Mouse (Mus musculus): Measurements from ENCODE around the gene Dcakd. TPM values are rescaled to one million over a fixed set of nuclear protein-coding genes. Genes with fewer than 3 reads are reported as not detected.

Gene Dcakd
- polyA plus RNA-seq, 1 experiment from 2014 or later: 261 TPM

- WGBS: 52% methylated on average over 27 of the region's 27 CpGs
- H3K4me1 ChIP-seq: peaks cover 18% of the 10 kb centered on the region
- DNase-seq (ENCODE audit: extremely low spot score, low spot score): no peak
- H3K4me3 ChIP-seq: peak overlapping the region; percentile 61
- H3K9me3 ChIP-seq: no peaks in the 10 kb centered on the region
- H3K36me3 ChIP-seq (replicated peaks): peaks cover 47% of the 10 kb centered on the region
- no peaks in the 10 kb centered on the region for H3K27me3 ChIP-seq (ENCODE audit: poor library complexity, severe bottlenecking)
- H3K27ac ChIP-seq: peak overlapping the region; percentile 92
These were observed 12.0 kb downstream of the Dcakd start for GRCm38 (mm10) chr11:103015881-103016825.

GRCm38 (mm10) chr11:103011206-103011497 is 17.0 kb downstream of the Dcakd start:
- H3K4me1 ChIP-seq: peaks cover 35% of the 10 kb centered on the region
- whole genome bisulfite sequencing: 97% methylated on average over 2 of the region's 2 CpGs
- H3K36me3 ChIP-seq (replicated peaks): peaks cover 91% of the 10 kb centered on the region
- H3K4me3 ChIP-seq: no peak overlapping the region
- H3K27me3 ChIP-seq (ENCODE audit: poor library complexity, severe bottlenecking): no peaks in the 10 kb centered on the region
- H3K9me3 ChIP-seq: no peaks in the 10 kb centered on the region
- H3K27ac ChIP-seq: no peak overlapping the region
- no peak for DNase-seq (ENCODE audit: extremely low spot score, low spot score)

- Histone ChIP-seq H3K27me3 (ENCODE audit: poor library complexity, severe bottlenecking) (no peaks in the 10 kb centered on the region), H3K36me3 (replicated peaks) (peaks cover 93% of the 10 kb centered on the region)
These were observed 17.5 kb downstream of the Dcakd start for GRCm38 (mm10) chr11:103010454-103011205.

DNA sequence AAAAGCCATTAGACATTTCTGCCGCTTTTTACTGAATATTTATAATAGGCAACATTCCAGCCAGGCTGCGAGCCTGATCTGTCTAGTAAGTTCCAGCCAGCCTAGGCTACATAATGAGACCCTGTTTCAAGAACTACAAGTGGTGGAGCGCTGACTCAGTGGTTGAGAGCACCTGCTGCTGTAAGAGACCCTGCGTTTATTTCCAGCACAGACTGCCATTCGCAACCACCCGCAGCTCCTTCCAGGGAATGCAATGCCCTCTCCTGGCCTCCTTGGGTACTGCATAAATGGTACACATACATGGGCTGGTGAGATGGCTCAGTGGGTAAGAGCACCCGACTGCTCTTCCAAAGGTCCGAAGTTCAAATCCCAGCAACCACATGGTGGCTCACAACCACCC is 18.9 kb downstream of the Dcakd start:
- peaks cover 19% of the 10 kb centered on the region for H3K4me1 ChIP-seq
- 92% methylated on average over 8 of the region's 8 CpGs for WGBS
- no peaks in the 10 kb centered on the region for H3K27me3 ChIP-seq (ENCODE audit: poor library complexity, severe bottlenecking)
- H3K9me3 ChIP-seq: no peaks in the 10 kb centered on the region
- H3K27ac ChIP-seq: no peak overlapping the region
- H3K4me3 ChIP-seq: no peak overlapping the region
- peaks cover 95% of the 10 kb centered on the region for H3K36me3 ChIP-seq (replicated peaks)
- DNase-seq (ENCODE audit: extremely low spot score, low spot score): no peak

More at GRCm38 (mm10) chr11:103010454-103011205, 17.5 kb downstream of the Dcakd start:
- Histone ChIP-seq H3K27ac (no peak overlapping the region), H3K4me1 (peaks cover 30% of the 10 kb centered on the region), H3K4me3 (no peak overlapping the region), H3K9me3 (no peaks in the 10 kb centered on the region)
- 92% methylated on average over 13 of the region's 13 CpGs for WGBS
- no peak for DNase-seq (ENCODE audit: extremely low spot score, low spot score)

DNA sequence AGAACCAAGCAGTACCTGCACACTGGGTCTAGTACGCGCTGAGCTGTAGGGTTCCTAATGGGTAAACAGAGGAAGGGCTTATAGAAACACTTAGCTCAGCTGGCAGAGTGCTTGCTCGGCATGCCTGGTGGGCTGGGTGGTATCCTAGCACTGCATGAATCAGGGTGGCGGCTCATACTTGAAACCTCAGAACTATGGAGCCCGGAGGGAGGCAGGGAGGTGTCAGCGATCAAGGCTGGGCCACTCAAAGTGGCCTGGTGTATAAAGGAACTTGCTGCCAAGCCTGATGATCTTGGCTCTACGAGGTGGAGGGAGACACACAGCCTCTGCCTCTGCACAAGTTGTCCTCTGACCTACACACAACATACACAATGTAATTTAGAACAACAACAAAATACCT is 19.6 kb downstream of the Dcakd start:
- Histone ChIP-seq H3K4me3 (no peak overlapping the region), H3K4me1 (peaks cover 20% of the 10 kb centered on the region), H3K9me3 (no peaks in the 10 kb centered on the region), H3K27me3 (ENCODE audit: poor library complexity, severe bottlenecking) (no peaks in the 10 kb centered on the region), H3K27ac (no peak overlapping the region), H3K36me3 (replicated peaks) (peaks cover 96% of the 10 kb centered on the region)
- 90% methylated on average over 7 of the region's 7 CpGs for WGBS
- DNase-seq (ENCODE audit: extremely low spot score, low spot score): no peak

DNA sequence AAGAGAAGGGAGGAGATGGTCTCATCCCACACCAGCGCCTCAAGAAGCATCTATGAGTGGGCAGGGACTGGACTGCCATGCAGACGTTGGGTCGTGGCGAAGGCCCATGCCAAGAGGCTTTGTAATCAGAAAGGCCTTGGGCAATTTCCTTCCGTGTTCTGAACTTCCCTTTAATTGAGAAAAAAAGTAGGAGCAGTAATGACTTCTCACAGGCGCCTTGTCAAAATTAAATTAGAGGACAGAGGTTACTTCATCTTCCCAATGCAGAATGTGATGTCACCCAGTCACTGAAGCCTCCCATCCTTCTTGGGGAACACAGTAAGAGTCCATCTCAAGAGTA is 21.2 kb downstream of the Dcakd start:
- 89% methylated on average over 6 of the region's 6 CpGs for WGBS
- no peak for DNase-seq (ENCODE audit: extremely low spot score, low spot score)
- no peak overlapping the region for H3K27ac ChIP-seq

GRCm38 (mm10) chr11:103006286-103007000 is 21.7 kb downstream of the Dcakd start:
- Histone ChIP-seq H3K27me3 (ENCODE audit: poor library complexity, severe bottlenecking) (no peaks in the 10 kb centered on the region), H3K9me3 (no peaks in the 10 kb centered on the region), H3K27ac (no peak overlapping the region), H3K36me3 (replicated peaks) (peaks cover 92% of the 10 kb centered on the region), H3K4me1 (peaks cover 25% of the 10 kb centered on the region), H3K4me3 (no peak overlapping the region)
- whole genome bisulfite sequencing: 93% methylated on average over 7 of the region's 7 CpGs
- DNase-seq (ENCODE audit: extremely low spot score, low spot score): no peak

More for the DNA sequence above, 21.2 kb downstream of the Dcakd start:
- Histone ChIP-seq H3K27me3 (ENCODE audit: poor library complexity, severe bottlenecking) (no peaks in the 10 kb centered on the region), H3K9me3 (no peaks in the 10 kb centered on the region), H3K4me1 (peaks cover 25% of the 10 kb centered on the region), H3K36me3 (replicated peaks) (peaks cover 94% of the 10 kb centered on the region), H3K4me3 (no peak overlapping the region)

- Histone ChIP-seq H3K36me3 (replicated peaks) (peaks cover 87% of the 10 kb centered on the region), H3K4me3 (no peak overlapping the region)
- WGBS: 91% methylated on average over 11 of the region's 11 CpGs
These were observed 22.7 kb downstream of the Dcakd start for GRCm38 (mm10) chr11:103005254-103005981.

GRCm38 (mm10) chr11:103004852-103005251 is 23.3 kb downstream of the Dcakd start:
- peaks cover 87% of the 10 kb centered on the region for H3K36me3 ChIP-seq (replicated peaks)
- WGBS: 100% methylated on average over 1 of the region's 1 CpGs

More at GRCm38 (mm10) chr11:103005254-103005981, 22.7 kb downstream of the Dcakd start:
- peaks cover 25% of the 10 kb centered on the region for H3K4me1 ChIP-seq
- DNase-seq (ENCODE audit: extremely low spot score, low spot score): no peak
- no peak overlapping the region for H3K27ac ChIP-seq
- H3K27me3 ChIP-seq (ENCODE audit: poor library complexity, severe bottlenecking): no peaks in the 10 kb centered on the region
- no peaks in the 10 kb centered on the region for H3K9me3 ChIP-seq

GRCm38 (mm10) chr11:103003210-103003609 is 24.9 kb downstream of the Dcakd start:
- peaks cover 88% of the 10 kb centered on the region for H3K36me3 ChIP-seq (replicated peaks)
- H3K4me1 ChIP-seq: peaks cover 21% of the 10 kb centered on the region
- H3K9me3 ChIP-seq: no peaks in the 10 kb centered on the region
- H3K4me3 ChIP-seq: no peak overlapping the region; the same call in 1 of the 2 replicates
- 77% methylated on average over 5 of the region's 5 CpGs for WGBS
- H3K27ac ChIP-seq: no peak overlapping the region
- H3K27me3 ChIP-seq (ENCODE audit: poor library complexity, severe bottlenecking): no peaks in the 10 kb centered on the region
- DNase-seq (ENCODE audit: extremely low spot score, low spot score): no peak

More at GRCm38 (mm10) chr11:103004852-103005251, 23.3 kb downstream of the Dcakd start:
- Histone ChIP-seq H3K4me3 (no peak overlapping the region), H3K27me3 (ENCODE audit: poor library complexity, severe bottlenecking) (no peaks in the 10 kb centered on the region), H3K9me3 (no peaks in the 10 kb centered on the region), H3K4me1 (peaks cover 25% of the 10 kb centered on the region), H3K27ac (no peak overlapping the region)
- no peak for DNase-seq (ENCODE audit: extremely low spot score, low spot score)

- Histone ChIP-seq H3K9me3 (no peaks in the 10 kb centered on the region), H3K27ac (no peak overlapping the region), H3K4me3 (no peak overlapping the region), H3K27me3 (ENCODE audit: poor library complexity, severe bottlenecking) (no peaks in the 10 kb centered on the region), H3K36me3 (replicated peaks) (peaks cover 88% of the 10 kb centered on the region), H3K4me1 (peaks cover 6% of the 10 kb centered on the region; the same call in 1 of the 2 replicates)
- WGBS: 84% methylated on average over 5 of the region's 5 CpGs
- no peak for DNase-seq (ENCODE audit: extremely low spot score, low spot score)
These were observed 27.1 kb downstream of the Dcakd start for GRCm38 (mm10) chr11:103001063-103001462.

DNA sequence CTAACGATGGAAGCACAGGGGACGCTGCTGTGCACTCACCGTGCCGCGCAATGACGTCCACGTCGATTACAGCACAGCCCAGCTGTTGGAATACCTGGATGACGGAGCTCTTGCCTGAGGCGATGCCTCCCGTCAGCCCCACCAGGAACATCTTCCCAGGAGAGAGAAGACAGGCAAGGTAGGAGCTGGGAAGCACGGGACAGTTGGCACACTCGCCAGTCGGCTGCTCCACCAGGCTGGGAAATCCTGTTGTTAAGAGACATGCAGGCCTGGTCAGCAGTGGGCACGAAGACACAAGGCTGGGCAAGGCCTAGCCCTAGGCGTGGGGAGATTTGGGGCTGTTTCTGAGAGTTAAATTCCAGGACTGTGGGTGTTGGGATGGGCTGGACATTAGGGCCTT is 28.0 kb downstream of the Dcakd start:
- peaks cover 89% of the 10 kb centered on the region for H3K36me3 ChIP-seq (replicated peaks)
- H3K4me1 ChIP-seq: peaks cover 8% of the 10 kb centered on the region
- H3K4me3 ChIP-seq: no peak overlapping the region
- no peaks in the 10 kb centered on the region for H3K27me3 ChIP-seq (ENCODE audit: poor library complexity, severe bottlenecking)
- H3K9me3 ChIP-seq: no peaks in the 10 kb centered on the region
- no peak for DNase-seq (ENCODE audit: extremely low spot score, low spot score)
- 93% methylated on average over 16 of the region's 16 CpGs for WGBS
- H3K27ac ChIP-seq: no peak overlapping the region
